Mouse (Mus musculus) embryonic facial prominence, embryonic 12.5 days (tissue): ENCODE measurements around the gene Rxfp4. TPM values are rescaled to one million over a fixed set of nuclear protein-coding genes. Genes with fewer than 3 reads are reported as not detected.

Source experiments
- ATAC-seq: fragments of 200-750 bp; cut with Nextera tagmentation; 2 replicates; pipeline ENCODE4 v1.8.0; 2017; ENCODE audit not compliant: insufficient number of reproducible peaks, insufficient read depth, low FRiP score, low TSS enrichment
- H3K27ac ChIP-seq: fragments of 300-500 bp; sonication (generic); 2 replicates; pipeline ENCODE4 v1.5.1; 2016; ENCODE audit warnings: mild to moderate bottlenecking
- H3K27me3 ChIP-seq: fragments of 300-500 bp; sonication (generic); 2 replicates; pipeline ENCODE4 v1.6.1; 2016; ENCODE audit warnings: mild to moderate bottlenecking, moderate library complexity
- H3K36me3 ChIP-seq: fragments of 300-500 bp; sonication (generic); 2 replicates; pipeline ENCODE4 v1.6.1; 2016; ENCODE audit warnings: mild to moderate bottlenecking
- H3K4me1 ChIP-seq: fragments of 300-500 bp; sonication (generic); 2 replicates; pipeline ENCODE4 v1.6.1; 2016
- H3K4me2 ChIP-seq: fragments of 300-500 bp; sonication (generic); replicated peaks from 2 replicates; pipeline ENCODE4 v1.6.1; 2016; ENCODE audit warnings: mild to moderate bottlenecking, moderate library complexity
- H3K4me3 ChIP-seq: fragments of 300-500 bp; sonication (generic); 2 replicates; pipeline ENCODE4 v1.5.1; 2016; ENCODE audit warnings: mild to moderate bottlenecking
- H3K9ac ChIP-seq: fragments of 300-500 bp; sonication (generic); 2 replicates; pipeline ENCODE4 v1.6.1; 2016; ENCODE audit warnings: mild to moderate bottlenecking, moderate library complexity
- H3K9me3 ChIP-seq: fragments of 300-500 bp; sonication (generic); 2 replicates; pipeline ENCODE4 v1.6.1; 2016; ENCODE audit warnings: mild to moderate bottlenecking, moderate library complexity
- WGBS: fragments of 180-500 bp; shearing (Covaris S2); methylation state at CpG from one replicate; pipeline ENCODE4 v1.1.7; 2016; 5-methylcytosine and 5-hydroxymethylcytosine counted together
- polyA plus RNA-seq: library from polyadenylated mRNA; unstranded; fragments of >200 nt; fragmentation: Nextera tagmentation; extraction: Ambion mirVana; gene quantifications from 2 replicates; pipeline ENCODE4 v1.2.1, GENCODE M21; 2016

The Rxfp4 gene
- polyA plus RNA-seq, 1 experiment from 2014 or later, result not detected

DNA sequence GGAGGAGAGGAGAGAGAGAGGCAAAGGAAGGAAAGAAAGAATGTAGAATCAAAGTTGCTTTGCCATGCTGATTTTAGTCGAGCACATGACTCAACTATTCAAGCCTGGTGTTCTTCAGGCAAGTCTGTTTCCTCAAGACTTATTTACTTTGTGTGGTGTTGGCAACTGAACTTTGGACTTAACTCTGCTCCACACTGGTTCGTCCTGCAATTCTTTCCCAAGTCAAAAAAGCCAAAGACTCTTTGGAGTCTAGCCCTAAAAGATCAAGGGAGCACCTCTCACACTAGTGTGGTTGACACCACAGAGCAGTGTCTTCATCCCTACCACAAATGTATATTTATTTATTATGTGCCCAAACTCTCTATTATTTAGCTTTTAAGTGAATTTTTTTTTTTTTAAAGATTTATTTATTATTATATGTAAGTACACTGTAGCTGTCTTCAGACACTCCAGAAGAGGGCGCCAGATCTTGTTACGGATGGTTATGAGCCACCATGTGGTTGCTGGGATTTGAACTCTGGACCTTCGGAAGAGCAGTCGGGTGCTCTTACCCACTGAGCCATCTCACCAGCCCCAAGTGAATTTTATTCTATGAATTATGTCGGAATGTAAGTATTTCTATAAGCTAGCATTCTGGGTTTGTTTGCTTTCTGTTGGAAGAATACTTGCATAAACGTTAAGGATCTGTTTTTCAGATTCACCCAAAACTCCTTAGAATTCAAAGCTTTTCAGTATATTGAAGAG, 31.5 kb upstream of the Rxfp4 start:
- H3K27ac ChIP-seq, result peak overlapping the region; percentile 99; the same call in 1 of the 2 replicates
- ATAC-seq, result no peak
- H3K27me3 ChIP-seq, result no peaks in the 10 kb centered on the region
- H3K9ac ChIP-seq, result peak overlapping the region; percentile 56
- peak overlapping the region; percentile 98 for H3K4me3 ChIP-seq
- H3K9me3 ChIP-seq, result no peaks in the 10 kb centered on the region
- H3K4me1 ChIP-seq, result peaks cover 17% of the 10 kb centered on the region
- 66% methylated on average over 8 of the region's 8 CpGs for WGBS
- peaks cover 13% of the 10 kb centered on the region for H3K36me3 ChIP-seq
- peak overlapping the region; percentile 90 for H3K4me2 ChIP-seq

DNA sequence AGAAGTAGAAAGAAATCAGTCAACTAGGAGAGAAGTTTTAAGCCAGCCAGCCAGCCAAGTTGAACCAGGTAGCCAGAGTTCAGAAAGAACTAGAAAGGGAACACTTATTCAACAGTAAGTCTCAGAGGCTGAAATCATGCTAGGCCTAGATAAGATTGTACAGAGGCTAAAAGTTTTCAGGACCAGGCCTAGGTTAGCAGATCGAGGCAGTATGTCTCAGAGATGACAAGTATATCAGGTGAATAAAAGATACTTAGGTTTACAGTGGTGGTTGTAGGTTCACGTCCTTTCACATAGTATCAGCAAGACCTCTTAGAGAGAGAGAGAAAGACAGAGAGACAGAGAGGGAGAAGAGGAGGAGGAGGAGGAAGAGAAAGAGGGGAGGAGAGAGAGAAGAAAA, 30.9 kb upstream of the Rxfp4 start:
- H3K27ac ChIP-seq, result no peak overlapping the region

DNA sequence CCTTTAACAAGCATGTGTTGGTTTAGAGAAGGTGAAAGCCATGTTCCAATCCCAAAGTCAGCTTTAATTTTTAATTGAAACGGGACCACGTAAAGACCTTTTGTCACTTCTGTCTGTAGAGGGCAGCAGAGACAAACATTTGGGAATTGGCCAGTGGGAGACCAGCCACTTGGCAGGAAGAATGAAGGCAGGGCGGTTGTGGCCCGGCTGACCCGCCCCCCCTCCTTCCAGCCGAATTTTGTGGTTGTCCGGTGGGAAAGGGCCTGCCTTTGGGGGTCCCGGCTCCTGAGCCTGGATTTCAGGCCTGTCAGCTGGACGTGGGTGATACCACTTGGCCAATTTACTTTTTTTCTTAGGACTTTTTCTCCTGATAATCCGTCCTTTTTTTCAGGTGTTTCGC, 24.5 kb upstream of the Rxfp4 start:
- H3K27ac ChIP-seq, result no peak overlapping the region
- ATAC-seq, result no peak
- H3K9me3 ChIP-seq, result no peaks in the 10 kb centered on the region
- H3K36me3 ChIP-seq, result no peaks in the 10 kb centered on the region
- no peaks in the 10 kb centered on the region for H3K27me3 ChIP-seq
- H3K4me2 ChIP-seq, result peak overlapping the region; percentile 53
- H3K4me1 ChIP-seq, result 0 out of 2 replicates have a peak, but pooled peaks cover 3% of the 10 kb centered on the region
- WGBS, result 8% methylated on average over 11 of the region's 11 CpGs
- peak overlapping the region; percentile 36; the same call in 1 of the 2 replicates for H3K9ac ChIP-seq
- peak overlapping the region; percentile 25; the same call in 1 of the 2 replicates for H3K4me3 ChIP-seq

More for the DNA sequence above, 30.9 kb upstream of the Rxfp4 start:
- no peaks in the 10 kb centered on the region for H3K9me3 ChIP-seq
- peaks cover 7% of the 10 kb centered on the region; the same call in 1 of the 2 replicates for H3K36me3 ChIP-seq
- peaks cover 17% of the 10 kb centered on the region for H3K4me1 ChIP-seq
- no peak overlapping the region for H3K9ac ChIP-seq
- H3K4me3 ChIP-seq, result no peak overlapping the region
- H3K27me3 ChIP-seq, result no peaks in the 10 kb centered on the region
- H3K4me2 ChIP-seq, result no peak overlapping the region
- ATAC-seq, result no peak
- 97% methylated on average over 2 of the region's 2 CpGs for WGBS

DNA sequence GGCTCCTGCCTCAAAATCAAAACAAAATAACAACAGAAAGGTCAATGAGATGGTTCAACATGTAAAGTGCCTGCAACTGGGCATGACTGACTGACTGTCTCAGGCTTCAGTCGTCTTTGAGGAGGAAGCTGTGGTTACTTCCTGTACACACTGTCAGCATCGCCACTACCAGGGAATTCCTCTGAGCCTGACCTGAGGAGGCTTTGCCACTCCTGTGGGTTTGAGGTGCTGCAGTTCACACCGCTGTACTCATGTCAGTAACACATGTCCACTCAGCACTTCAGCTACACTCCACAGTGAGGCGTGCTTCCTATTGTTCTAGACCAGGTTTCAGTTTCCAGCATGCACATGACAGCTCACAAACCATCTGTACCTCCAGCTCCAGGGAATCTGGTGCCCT, 11.2 kb upstream of the Rxfp4 start:
- 73% methylated on average over 4 of the region's 4 CpGs for WGBS

DNA sequence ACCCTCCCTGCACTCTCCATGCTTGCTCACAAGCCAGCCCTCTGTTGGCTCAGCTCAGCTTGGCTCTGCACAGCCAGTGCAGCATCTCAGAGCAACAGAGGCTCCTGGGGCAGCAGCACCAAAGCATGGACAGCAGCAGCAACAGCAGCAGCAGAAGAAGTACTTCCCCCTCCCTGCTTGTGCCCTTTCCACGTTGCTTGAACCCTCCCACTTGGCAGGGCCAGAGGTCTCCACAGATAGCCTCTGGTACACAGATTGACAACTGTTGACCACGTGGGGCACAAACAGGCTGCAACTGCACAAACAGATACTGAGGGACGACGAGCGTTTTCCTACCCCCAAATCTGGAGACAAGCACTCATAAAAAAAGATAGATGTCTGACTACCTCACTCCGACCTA, 6.9 kb upstream of the Rxfp4 start:
- ATAC-seq, result no peak

More for the DNA sequence above, 11.2 kb upstream of the Rxfp4 start:
- no peaks in the 10 kb centered on the region for H3K36me3 ChIP-seq
- H3K4me1 ChIP-seq, result no peaks in the 10 kb centered on the region
- no peak for ATAC-seq
- no peak overlapping the region for H3K4me2 ChIP-seq
- no peak overlapping the region for H3K27ac ChIP-seq
- H3K9ac ChIP-seq, result no peak overlapping the region
- no peaks in the 10 kb centered on the region for H3K27me3 ChIP-seq
- no peaks in the 10 kb centered on the region for H3K9me3 ChIP-seq
- no peak overlapping the region for H3K4me3 ChIP-seq

DNA sequence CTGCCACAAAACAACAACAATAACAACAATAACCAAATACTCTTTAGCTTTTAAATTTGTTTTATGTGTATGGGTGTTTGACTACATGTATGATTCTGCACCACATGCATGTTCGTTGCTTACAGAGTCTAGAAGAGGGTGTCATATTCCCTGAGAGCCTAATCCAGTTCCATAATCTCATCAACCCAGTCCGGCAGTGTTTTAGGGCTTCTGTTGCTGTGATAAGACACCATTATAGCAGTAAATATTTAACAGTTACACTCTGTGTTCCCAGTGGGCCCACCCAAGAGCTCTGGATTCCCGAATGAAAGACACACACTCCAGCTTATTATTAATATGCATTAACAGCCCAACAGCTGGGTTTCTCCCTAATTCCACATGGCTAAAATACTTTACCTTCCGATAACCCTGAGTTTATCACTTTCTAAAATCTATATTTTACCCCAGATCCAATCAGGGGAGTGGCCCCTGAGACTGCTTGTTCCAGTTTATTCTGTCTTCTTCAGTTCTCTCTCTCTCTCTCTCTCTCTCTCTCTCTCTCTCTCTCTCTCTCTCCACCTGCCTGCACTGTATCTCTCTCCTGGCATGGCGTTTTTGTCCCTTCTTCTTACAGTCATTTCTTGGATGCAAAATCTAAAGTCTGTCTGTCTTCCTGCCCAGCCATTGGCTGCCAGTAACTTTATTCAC, 5.6 kb upstream of the Rxfp4 start:
- no peaks in the 10 kb centered on the region for H3K27me3 ChIP-seq
- no peaks in the 10 kb centered on the region for H3K4me1 ChIP-seq
- H3K9me3 ChIP-seq, result no peaks in the 10 kb centered on the region
- no peak overlapping the region for H3K27ac ChIP-seq
- no peaks in the 10 kb centered on the region for H3K36me3 ChIP-seq
- H3K4me3 ChIP-seq, result no peak overlapping the region
- no peak overlapping the region for H3K9ac ChIP-seq
- 70% methylated on average over 5 of the region's 5 CpGs for WGBS
- no peak for ATAC-seq
- H3K4me2 ChIP-seq, result no peak overlapping the region

More for the DNA sequence above, 6.9 kb upstream of the Rxfp4 start:
- no peaks in the 10 kb centered on the region for H3K9me3 ChIP-seq
- H3K4me2 ChIP-seq, result no peak overlapping the region
- no peak overlapping the region for H3K9ac ChIP-seq
- H3K36me3 ChIP-seq, result no peaks in the 10 kb centered on the region
- no peak overlapping the region for H3K27ac ChIP-seq
- WGBS, result 50% methylated on average over 6 of the region's 6 CpGs
- no peaks in the 10 kb centered on the region for H3K27me3 ChIP-seq
- H3K4me1 ChIP-seq, result no peaks in the 10 kb centered on the region
- no peak overlapping the region for H3K4me3 ChIP-seq

DNA sequence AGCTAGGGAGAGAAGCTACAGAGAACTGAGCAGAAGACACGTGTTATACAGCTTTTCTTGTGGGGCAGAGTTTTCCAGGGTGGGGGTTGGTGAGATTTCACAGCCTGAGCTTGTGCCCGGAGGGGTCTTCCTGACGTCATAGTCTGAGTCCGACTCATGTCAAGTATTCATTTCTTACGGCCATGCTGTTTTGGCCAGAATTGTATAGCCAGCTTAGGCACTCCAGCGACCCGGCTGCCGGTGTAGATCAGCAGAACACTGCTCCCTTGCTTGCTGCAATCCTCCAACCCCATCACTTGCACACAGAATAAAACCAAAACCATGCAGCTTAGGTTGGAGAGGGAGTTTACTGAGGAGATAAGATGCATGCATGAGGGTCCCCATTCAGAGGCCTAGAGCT, 2.7 kb upstream of the Rxfp4 start:
- H3K9ac ChIP-seq, result no peak overlapping the region
- H3K4me2 ChIP-seq, result no peak overlapping the region
- ATAC-seq, result no peak
- H3K27me3 ChIP-seq, result no peaks in the 10 kb centered on the region
- no peak overlapping the region for H3K4me3 ChIP-seq
- no peaks in the 10 kb centered on the region for H3K9me3 ChIP-seq
- H3K36me3 ChIP-seq, result no peaks in the 10 kb centered on the region
- no peak overlapping the region for H3K27ac ChIP-seq
- 78% methylated on average over 8 of the region's 8 CpGs for WGBS
- no peaks in the 10 kb centered on the region for H3K4me1 ChIP-seq

DNA sequence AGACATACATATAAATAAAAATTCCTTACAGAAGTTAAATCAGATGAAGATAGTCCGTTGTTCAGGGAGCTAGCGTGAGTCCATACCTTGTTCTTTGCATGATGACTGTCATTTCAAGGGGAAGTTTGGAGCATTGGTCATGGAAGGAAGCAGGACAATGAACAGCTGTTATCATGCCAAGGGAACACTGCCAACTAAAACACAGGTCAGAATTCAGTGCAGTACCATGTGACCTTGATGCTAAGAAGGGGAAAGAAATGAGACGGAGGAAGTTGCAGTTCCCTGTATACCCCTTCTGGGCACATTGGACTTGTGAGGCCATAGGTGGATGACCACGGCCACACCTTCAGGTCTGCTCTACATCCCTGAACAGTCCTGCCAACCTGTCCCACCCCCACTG, 1.7 kb upstream of the Rxfp4 start:
- H3K27ac ChIP-seq, result no peak overlapping the region
- no peaks in the 10 kb centered on the region for H3K36me3 ChIP-seq
- no peaks in the 10 kb centered on the region for H3K27me3 ChIP-seq
- no peaks in the 10 kb centered on the region for H3K9me3 ChIP-seq
- no peak overlapping the region for H3K4me2 ChIP-seq
- no peak overlapping the region for H3K9ac ChIP-seq
- no peak overlapping the region for H3K4me3 ChIP-seq
- 80% methylated on average over 4 of the region's 4 CpGs for WGBS
- no peak for ATAC-seq
- no peaks in the 10 kb centered on the region for H3K4me1 ChIP-seq

DNA sequence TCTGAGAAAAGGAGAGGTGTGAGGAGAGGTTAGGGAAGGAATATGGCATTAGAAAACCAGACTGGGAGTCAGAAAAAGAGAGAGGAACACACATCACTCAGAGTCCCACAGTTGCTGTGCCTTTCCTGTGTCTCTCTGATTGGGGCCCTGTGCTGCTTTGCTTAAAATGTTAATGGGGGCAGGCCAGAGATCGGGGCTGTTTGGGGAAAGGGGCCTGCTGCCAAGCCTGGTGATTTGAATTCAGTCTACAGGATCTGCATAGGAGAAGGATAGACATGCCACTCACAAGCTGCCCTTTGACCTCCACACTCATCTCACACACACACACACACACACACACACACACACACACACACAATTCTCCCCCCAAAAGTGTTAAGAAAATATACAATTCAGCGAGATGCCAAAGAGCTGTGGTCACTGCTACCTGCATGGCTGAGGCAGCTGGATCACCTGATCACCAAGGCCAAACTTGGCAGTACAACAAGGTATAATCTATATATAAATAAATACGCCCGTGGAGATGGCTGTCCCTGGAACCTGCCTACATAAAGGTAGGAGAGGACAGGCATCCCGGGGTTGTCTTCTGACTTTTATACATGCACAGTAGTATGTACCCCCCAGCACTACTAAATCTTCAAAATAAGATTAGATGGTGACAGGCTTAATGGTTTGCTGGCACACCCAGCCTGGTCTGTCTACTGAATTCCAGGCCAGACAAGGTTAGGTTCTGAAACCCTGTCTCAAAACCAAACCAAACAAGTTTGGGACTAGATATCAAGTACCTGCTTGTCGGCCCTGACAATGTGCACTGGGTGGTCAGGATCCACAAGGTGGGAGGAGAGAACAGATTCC, 801 bp upstream of the Rxfp4 start:
- ATAC-seq, result no peak
- no peak overlapping the region for H3K4me3 ChIP-seq
- WGBS, result 77% methylated on average over 6 of the region's 6 CpGs
- H3K4me1 ChIP-seq, result no peaks in the 10 kb centered on the region
- no peaks in the 10 kb centered on the region for H3K9me3 ChIP-seq
- H3K36me3 ChIP-seq, result 0 out of 2 replicates have a peak, but pooled peaks cover 1% of the 10 kb centered on the region
- no peak overlapping the region for H3K9ac ChIP-seq
- no peak overlapping the region for H3K4me2 ChIP-seq
- H3K27me3 ChIP-seq, result no peaks in the 10 kb centered on the region
- no peak overlapping the region for H3K27ac ChIP-seq

DNA sequence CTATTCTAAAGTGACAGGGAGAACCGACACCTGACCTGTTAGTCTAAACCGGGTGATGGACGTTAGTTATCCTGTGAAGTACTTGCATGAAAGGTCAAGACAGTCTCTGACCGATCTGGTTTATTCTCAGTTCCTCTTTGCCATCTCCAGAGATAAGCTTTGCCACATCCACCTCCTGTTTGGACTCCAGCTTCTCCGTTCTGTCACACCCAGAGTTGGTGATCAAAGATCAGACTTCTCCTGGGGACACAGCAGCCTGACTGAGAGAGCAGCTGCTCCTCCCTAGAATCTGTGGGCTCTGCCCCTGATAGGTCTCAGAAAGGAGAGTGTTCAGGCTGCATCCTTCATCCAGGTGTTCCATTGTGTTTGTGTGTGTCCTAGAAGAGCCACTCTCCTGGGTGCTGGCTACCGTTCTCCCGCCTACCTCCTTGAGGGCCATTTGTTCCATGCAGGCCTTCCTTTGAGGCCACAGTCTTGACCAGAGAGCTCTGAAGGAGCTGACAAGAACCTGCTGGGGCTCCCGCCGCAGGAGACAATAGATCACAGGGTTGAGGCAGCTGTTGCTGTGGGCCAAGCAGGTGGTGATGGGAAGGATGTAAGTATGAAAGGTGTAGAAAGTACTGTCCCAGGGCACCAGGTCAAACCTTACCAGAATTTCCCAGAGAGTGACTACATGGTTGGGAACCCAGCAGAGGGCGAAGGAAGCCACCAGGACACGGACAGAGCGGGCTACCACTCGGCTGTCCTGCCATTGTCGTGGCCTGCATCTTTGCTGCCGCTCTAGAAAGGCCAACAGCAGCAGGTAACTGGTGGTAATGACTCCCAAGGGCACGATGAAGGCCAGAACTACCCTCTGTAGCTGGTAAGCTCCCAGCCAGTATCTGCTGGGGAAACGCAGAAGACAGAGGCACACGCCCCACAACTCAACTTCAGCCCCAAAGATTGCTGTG, 998 bp downstream of the Rxfp4 start:
- no peak for ATAC-seq

More for the DNA sequence above, 998 bp downstream of the Rxfp4 start:
- Histone ChIP-seq H3K4me2 (no peak overlapping the region), H3K27ac (no peak overlapping the region), H3K36me3 (peaks cover 19% of the 10 kb centered on the region), H3K9me3 (no peaks in the 10 kb centered on the region), H3K4me1 (no peaks in the 10 kb centered on the region), H3K27me3 (no peaks in the 10 kb centered on the region), H3K4me3 (no peak overlapping the region), H3K9ac (no peak overlapping the region)
- 83% methylated on average over 18 of the region's 18 CpGs for WGBS
